Mouse (Mus musculus) Muller cell, postnatal 12 days (primary cell): ENCODE data around the gene Trpc6.
A peak's percentile ranks its signal among the peaks of the same experiment; 100 is the strongest.

ENCODE experiments used
- DNase-seq: peaks from one replicate; pipeline ENCODE4 v3.0.0-alpha.2; 2015; ENCODE audit errors: inconsistent ontology term

Gene Trpc6

DNA sequence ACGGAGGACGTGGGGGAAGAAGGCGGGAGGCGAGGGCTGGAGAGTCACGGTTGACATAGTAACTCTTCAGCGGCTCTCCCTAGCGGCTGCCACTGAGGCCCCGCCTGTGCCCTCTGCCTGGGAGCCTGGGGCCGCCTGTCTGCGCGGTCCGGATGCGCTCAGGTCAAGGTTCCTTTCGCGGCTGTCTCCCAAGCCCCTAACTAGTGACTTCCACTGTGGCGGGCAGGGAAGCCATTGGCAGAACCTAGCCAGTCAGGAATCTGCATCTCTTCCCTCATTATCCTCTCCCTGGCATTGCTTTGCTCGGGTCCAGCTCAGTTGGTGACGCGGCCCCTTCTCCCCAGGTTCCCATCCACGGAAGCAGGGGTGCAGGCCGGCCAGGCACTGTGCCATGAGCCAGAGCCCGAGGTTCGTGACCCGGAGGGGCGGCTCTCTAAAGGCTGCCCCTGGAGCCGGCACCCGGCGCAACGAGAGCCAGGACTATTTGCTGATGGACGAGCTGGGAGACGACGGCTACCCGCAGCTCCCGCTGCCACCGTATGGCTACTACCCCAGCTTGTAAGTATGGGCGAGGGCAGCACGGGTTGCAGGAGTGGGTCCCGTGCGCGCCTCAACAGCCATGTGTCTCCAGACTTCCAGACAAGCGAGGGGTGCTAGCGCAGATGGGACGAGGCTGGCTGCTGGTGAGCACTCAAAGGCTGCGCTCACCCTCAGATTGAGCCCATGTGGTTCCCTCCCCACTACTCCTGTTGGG lies at the start of gene Trpc6:
Gene Trpc6, plus strand, starts transcription at position 102 of the 754 bp plus-strand sequence.
- DNase-seq = peak; percentile 56

DNA sequence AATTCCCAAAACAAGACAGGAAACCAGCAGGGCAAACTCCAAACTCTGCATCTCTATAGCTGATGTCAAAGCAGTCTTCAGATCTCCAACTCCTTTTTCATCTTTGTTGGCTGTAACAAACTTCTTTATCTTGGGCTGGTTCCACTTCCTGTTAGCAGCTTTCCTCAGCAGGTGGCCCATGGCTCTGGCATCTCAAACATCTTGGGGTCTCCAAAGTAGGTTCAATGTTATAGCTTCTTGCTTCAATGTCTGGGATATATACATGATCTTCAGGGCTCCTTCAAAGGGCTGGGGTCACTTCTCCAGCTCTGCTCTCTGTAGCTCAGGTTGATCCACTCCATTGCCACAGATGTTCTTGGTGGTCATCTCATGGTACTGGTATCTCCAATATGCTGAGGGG lies 23.0 kb upstream of the Trpc6 start:
- no peak for DNase-seq

DNA sequence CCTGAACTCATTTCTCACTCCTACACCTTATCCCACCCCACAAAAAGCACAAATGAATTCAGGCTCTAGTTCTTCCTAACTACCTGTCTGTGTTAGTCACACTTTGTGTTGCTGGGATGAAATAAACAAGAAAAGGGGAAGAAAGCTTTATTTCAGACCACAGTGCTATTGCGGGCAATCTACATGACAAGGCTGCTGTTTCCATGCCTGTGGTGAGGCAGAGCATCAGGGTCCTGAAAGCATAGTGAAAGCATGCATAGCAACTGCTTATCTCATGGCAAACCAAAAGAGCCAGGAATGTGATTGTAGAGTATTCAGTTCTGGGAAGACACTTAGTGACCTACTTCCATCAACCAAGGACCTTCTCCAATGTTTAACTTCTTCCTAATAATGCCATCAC lies 10.3 kb upstream of the Trpc6 start:
- no peak for DNase-seq

- no peak for DNase-seq
These were observed 1.3 kb downstream of the Trpc6 start for GRCm38 (mm10) chr9:8545236-8545635.

DNA sequence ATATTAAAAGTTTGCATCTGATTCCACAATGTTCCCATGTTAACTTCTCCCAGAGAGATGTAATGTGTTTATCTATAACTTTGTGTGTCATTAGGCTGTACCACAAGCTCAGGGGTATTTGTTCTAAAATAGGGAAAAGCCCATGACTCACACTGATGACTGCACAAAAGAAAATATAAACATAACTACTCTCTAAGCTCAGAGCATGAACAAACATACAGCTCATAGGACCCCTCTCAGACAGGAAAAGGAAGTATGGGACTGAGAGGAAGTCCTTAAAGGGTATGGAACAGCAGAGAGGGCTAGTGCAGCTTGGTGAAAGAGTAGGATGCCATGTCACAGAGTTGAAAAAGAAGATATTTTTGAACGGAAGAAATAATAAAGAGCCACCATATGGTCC lies 14.6 kb downstream of the Trpc6 start:
- DNase-seq = peak; percentile 5

DNA sequence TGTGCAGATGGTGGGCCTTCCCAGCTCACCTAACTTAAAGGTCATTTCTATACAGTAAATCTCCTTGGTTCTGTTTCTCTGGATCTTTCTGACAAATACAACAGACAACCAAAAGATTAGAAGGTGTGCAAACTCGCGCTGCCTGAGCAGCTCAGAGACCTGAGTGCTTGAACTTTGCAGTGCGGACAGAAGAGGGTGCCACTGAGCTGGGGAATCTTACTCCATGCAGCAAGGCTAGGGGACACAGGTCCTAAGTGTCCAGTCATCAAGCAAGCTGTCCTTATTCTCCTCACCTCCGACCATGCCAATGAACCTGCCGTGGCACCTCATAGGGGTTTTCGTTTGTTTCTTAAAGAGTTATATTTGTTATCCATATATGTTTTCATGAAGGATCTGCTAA lies 48.7 kb downstream of the Trpc6 start:
- DNase-seq = no peak

DNA sequence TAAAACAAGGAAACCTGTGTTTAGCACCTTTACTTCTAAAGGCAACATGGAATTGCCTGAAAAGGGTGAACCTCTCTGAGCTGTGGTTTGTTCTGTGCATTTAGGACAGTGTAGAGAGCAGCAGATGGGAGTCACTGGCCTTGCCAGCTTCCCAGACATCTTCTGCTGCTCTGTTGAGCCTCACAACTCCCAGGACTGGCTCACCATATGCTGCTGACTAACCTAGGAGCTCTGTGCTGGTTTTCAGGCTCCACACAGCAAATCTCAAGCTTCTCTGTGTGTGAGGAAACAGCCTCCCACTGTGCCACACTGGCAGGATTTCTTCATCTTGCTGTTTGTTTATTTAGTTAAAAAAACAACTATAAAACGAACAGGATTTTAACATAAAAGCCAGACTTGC lies 53.1 kb downstream of the Trpc6 start:
- DNase-seq = no peak

- no peak for DNase-seq
These were observed 63.0 kb downstream of the Trpc6 start for GRCm38 (mm10) chr9:8606816-8607491.

- DNase-seq = peak; percentile 50
These were observed 90.4 kb downstream of the Trpc6 start for GRCm38 (mm10) chr9:8634344-8634743.

DNA sequence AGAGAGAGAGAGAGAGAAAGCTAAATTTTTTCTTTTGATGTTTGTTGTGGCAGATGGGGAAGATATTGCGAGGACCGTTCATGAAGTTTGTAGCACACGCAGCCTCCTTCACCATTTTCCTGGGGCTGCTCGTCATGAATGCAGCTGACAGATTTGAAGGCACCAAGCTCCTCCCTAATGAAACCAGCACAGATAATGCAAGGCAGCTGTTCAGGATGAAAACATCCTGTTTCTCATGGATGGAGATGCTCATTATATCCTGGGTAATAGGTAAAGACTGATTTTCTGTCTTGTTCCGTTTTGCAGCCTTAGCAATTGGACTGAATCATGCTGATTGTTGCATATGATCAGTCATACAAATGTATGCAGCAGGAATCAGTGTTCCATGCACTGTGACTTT lies 99.5 kb downstream of the Trpc6 start:
- DNase-seq = no peak

DNA sequence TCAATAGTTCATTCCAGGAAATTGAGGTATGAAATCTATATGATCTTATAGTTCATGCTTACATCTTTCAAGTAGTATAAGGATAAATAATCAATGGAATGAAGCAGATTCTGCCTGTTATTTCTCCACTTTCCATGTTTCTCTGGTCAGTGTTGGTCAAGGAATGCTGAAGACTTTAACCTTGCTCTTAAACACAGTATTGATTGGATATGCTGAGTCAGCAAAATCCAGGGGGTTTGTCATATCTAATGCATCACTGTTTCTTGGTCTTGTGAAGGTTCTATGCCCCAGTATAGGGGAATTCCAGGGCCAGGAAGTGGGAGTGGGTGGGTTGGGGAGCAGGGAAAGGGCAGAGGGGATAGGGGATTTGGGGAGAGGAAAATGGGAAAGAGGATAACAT lies 111.4 kb downstream of the Trpc6 start:
- DNase-seq = no peak

GRCm38 (mm10) chr9:8672944-8673343 lies 129.0 kb downstream of the Trpc6 start:
- no peak for DNase-seq

- DNase-seq = no peak
These were observed 132.7 kb downstream of the Trpc6 start for GRCm38 (mm10) chr9:8676607-8677006.

- no peak for DNase-seq
These were observed 149.2 kb downstream of the Trpc6 start for GRCm38 (mm10) chr9:8693177-8693576.

DNA sequence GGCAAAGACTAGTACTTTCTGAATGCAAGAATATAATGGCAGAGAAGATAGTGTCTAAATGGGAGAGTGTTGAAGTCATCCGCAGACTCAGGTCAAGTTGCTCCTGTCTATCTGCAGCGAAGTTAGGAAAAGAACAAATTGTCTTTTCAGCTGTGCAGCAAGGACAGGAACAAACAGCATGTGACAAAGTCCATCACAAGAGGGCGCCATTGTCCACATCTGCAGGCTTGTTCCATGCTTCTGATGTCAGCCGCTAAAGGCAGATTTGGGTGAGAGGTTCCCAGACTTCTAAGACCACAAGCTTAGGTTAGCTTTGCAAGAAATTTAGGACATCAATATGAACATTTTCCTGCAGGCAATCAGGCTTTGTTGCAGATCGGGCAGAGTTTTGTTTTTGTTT lies 156.7 kb downstream of the Trpc6 start:
- DNase-seq = peak; percentile 49

- DNase-seq = no peak
These were observed 159.6 kb downstream of the Trpc6 start for GRCm38 (mm10) chr9:8703516-8703915.

DNA sequence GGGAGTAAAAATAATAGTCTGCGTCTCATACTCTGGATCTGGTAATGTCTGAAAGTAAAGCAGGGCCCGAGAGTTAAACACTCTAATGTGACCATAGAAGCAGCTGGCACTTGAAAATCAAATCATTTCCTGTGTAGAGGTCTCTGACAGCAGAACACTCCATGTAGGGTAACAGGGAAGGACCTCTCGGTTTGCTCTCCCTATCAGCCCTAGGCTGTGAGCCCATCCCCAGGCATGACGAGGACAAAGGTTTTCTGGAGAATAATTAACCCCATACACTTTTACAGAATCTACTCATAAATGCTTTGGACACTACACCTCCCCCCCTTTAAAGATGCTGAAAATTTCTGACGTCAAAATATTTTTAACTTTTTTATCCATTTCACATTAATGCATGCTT lies 160.0 kb downstream of the Trpc6 start:
- no peak for DNase-seq

DNA sequence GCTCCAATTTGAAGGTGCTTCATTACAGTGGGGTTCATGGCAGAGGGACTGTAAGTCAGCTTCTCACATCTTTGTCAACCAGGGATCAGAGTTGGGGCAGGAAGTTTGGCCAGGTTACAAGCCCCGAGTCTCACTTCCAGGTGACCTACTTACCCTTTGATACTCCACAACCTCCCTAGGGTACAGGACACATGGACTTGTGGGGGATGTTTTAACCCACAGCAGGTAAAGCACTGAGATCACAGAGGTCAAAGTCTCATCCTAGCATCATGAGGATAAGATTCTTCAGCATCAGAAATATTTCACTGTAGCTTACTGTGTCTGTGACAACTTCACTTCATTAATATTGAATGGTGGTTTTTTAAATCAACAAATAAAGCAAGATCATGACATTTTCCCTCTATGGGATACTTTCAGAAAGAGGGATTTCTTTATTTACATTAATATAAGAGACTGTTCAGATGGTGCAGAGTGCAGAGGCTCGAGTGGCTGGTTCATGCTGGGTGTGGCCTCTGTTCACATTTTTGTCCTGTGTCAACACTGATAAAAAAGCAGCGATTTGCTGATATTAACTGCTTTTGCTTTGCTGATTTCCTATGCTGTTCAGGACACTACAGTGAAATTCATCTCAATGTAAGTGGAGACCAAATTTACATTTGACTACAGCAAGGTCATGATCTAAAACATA lies 166.3 kb downstream of the Trpc6 start:
- DNase-seq = no peak

GRCm38 (mm10) chr9:8719017-8719416 lies 175.1 kb downstream of the Trpc6 start:
- DNase-seq = no peak

DNA sequence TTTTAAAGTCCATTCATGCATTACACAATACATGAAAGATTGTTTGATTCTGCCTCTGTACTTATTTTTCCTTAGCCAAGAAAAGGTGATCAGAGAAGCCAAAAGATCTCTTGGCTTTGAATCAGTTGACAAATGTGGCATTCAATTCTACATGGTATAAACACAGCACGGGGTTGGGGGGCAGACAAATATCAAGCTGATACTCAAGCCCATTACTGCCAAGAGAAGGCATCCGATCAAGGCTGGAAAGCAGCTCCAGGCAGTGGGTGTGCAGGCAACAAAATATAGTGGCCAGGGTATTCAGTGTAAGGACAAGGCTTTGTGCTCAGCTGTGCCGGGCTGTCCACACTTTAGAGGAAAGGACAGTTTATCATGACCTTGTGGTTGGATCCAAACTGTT lies 185.1 kb downstream of the Trpc6 start:
- no peak for DNase-seq
